Mouse (Mus musculus) forebrain, postnatal 0 days (tissue): ENCODE measurements around the gene Eloa. TPM values are rescaled to one million over a fixed set of nuclear protein-coding genes. Genes with fewer than 3 reads are reported as not detected.

Source experiments
- ATAC-seq: fragments of 200-750 bp; cut with Nextera tagmentation; 2 replicates; pipeline ENCODE4 v1.8.0; 2017; ENCODE audit warnings: mild to moderate bottlenecking, moderate library complexity
- DNase-seq: peaks from one replicate; pipeline ENCODE4 v3.0.0-alpha.2; 2015
- H3K27ac ChIP-seq: fragments of 300-500 bp; sonication (generic); 2 replicates; pipeline ENCODE4 v1.5.1; 2014; ENCODE audit warnings: low read depth, mild to moderate bottlenecking, antibody characterized with exemption, low read length, moderate library complexity, mixed read lengths
- H3K27me3 ChIP-seq: fragments of 300-500 bp; sonication (generic); 2 replicates; pipeline ENCODE4 v1.6.1; 2014; ENCODE audit warnings: mild to moderate bottlenecking, low read length, mixed read lengths; ENCODE audit not compliant: insufficient read depth
- H3K36me3 ChIP-seq: fragments of 300-500 bp; sonication (generic); 2 replicates; pipeline ENCODE4 v1.6.1; 2014; ENCODE audit warnings: mild to moderate bottlenecking, moderate library complexity; ENCODE audit not compliant: insufficient read depth
- H3K4me1 ChIP-seq: fragments of 300-500 bp; sonication (generic); 2 replicates; pipeline ENCODE4 v1.6.1; 2014; ENCODE audit warnings: antibody characterized with exemption; ENCODE audit not compliant: insufficient read depth
- H3K4me2 ChIP-seq: fragments of 300-500 bp; sonication (generic); 2 replicates; pipeline ENCODE4 v1.6.1; 2014; ENCODE audit warnings: low read depth, mild to moderate bottlenecking, moderate library complexity
- H3K4me3 ChIP-seq: fragments of 300-500 bp; sonication (generic); 2 replicates; pipeline ENCODE4 v1.5.1; 2014; ENCODE audit warnings: low read depth, low read length, mixed read lengths
- H3K9ac ChIP-seq: fragments of 300-500 bp; sonication (generic); 2 replicates; pipeline ENCODE4 v1.6.1; 2014; ENCODE audit warnings: mild to moderate bottlenecking
- H3K9me3 ChIP-seq: fragments of 300-500 bp; sonication (generic); 2 replicates; pipeline ENCODE4 v1.6.1; 2016; ENCODE audit warnings: low read length
- CTCF ChIP-seq: sonication (generic); IDR thresholded peaks from 2 replicates; pipeline ENCODE4 v1.5.1; 2016; ENCODE audit warnings: antibody characterized with exemption, control low read depth, low read depth
- WGBS: fragments of 180-500 bp; shearing (Covaris S2); extraction: QIAGEN DNeasy Blood & Tissue Kit; methylation state at CpG from one replicate; pipeline ENCODE4 v1.1.7; 2014; 5-methylcytosine and 5-hydroxymethylcytosine counted together
- polyA plus RNA-seq: library from polyadenylated mRNA; unstranded; fragments of >200 nt; fragmentation: Nextera tagmentation; extraction: Ambion mirVana; gene quantifications from 2 replicates; pipeline ENCODE4 v1.2.1, GENCODE M21; 2015
- total RNA-seq: library from RNA; depleted of rRNA; stranded (reverse); fragments of >200 nt; gene quantifications from 2 replicates; pipeline ENCODE4 v1.2.3, GENCODE M21; 2014

The Eloa gene
- total and polyA plus RNA-seq, 2 experiments from 2014 or later = 21.3 to 36.7 TPM

DNA sequence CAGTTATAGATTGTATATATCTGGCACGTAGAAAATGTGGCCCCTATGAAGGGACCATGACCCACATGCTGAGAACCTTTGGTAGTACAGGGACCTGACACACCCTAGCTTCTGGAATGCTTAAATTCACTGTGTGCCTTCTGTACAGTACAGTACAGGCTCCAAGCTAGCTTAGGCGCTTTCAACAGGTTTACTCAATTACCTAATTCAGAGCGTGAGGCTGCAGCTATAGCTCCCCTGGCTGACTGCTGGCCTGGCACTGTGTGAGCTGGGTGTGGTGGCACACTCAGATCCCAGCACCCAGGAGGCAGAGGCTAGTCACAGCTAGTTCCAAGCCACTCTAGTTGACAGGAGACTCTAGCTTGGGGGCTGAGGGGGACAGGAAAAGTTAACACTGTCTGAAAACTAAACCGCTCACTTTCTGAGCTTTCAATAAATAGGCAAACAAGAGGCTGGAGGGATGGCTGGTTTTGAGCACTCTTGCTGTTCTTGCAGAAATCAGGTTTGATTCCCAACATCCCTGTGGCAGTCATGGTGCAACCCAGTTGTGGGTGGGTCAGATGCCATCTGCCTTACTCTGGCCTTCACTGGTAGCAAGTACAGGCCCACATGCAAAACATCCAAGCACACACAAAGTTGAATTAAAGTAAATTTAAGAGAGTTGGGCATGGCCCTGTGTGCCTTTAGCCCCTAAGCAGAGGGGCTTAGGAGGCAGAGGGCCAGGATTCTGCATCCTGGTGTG is 26.9 kb upstream of the Eloa start:
- no peaks in the 10 kb centered on the region for H3K27me3 ChIP-seq
- peaks cover 60% of the 10 kb centered on the region for H3K36me3 ChIP-seq
- H3K27ac ChIP-seq = no peak overlapping the region
- no peak overlapping the region for H3K4me3 ChIP-seq
- 75% methylated on average over 4 of the region's 4 CpGs for WGBS
- DNase-seq (no peak), ATAC-seq (no peak)
- TF ChIP-seq CTCF = no peak
- no peak overlapping the region for H3K9ac ChIP-seq
- no peak overlapping the region for H3K4me2 ChIP-seq
- H3K9me3 ChIP-seq = no peaks in the 10 kb centered on the region
- peaks cover 7% of the 10 kb centered on the region; the same call in 1 of the 2 replicates for H3K4me1 ChIP-seq

DNA sequence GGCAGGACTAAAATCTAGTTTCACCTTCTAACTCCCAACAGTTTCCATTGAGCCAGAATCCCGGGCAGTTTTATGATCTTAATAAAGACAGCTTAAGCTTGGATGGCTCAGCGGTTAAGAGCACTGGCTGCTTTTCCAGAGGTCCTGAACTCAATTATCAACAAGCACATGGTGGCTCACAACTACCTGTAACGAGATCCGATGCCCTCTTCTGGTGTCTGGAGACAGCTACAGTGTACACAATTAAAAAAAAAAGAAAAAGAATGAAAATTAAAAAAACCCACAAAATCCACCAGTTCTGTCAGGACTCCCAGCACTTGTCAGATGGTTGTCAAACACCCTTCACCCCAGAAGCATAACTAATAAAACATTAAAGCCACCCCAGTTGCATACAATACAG is 26.1 kb upstream of the Eloa start:
- Histone ChIP-seq H3K9ac (no peak overlapping the region), H3K36me3 (peaks cover 60% of the 10 kb centered on the region), H3K27ac (no peak overlapping the region), H3K4me1 (peaks cover 7% of the 10 kb centered on the region; the same call in 1 of the 2 replicates), H3K9me3 (no peaks in the 10 kb centered on the region), H3K4me2 (no peak overlapping the region), H3K27me3 (no peaks in the 10 kb centered on the region), H3K4me3 (no peak overlapping the region)
- no peak; the same call in 1 of the 2 replicates for ATAC-seq
- 45% methylated on average over 4 of the region's 4 CpGs for WGBS
- DNase-seq = no peak
- TF ChIP-seq CTCF = no peak

- Histone ChIP-seq H3K27me3 (no peaks in the 10 kb centered on the region), H3K9ac (no peak overlapping the region), H3K4me1 (peaks cover 5% of the 10 kb centered on the region; the same call in 1 of the 2 replicates), H3K36me3 (peaks cover 60% of the 10 kb centered on the region), H3K9me3 (no peaks in the 10 kb centered on the region), H3K27ac (no peak overlapping the region), H3K4me3 (no peak overlapping the region), H3K4me2 (no peak overlapping the region)
- ATAC-seq = no peak
- 83% methylated on average over 6 of the region's 6 CpGs for WGBS
- TF ChIP-seq CTCF = no peak
- DNase-seq = no peak
Measured at GRCm38 (mm10) chr4:136046888-136047287, 25.3 kb upstream of the Eloa start.

- Histone ChIP-seq H3K36me3 (peaks cover 46% of the 10 kb centered on the region), H3K27me3 (no peaks in the 10 kb centered on the region), H3K27ac (no peak overlapping the region), H3K4me1 (no peaks in the 10 kb centered on the region), H3K4me3 (no peak overlapping the region), H3K9ac (no peak overlapping the region), H3K4me2 (no peak overlapping the region), H3K9me3 (no peaks in the 10 kb centered on the region)
- WGBS = 93% methylated on average over 5 of the region's 5 CpGs
- TF ChIP-seq CTCF = no peak
- ATAC-seq (no peak), DNase-seq (no peak)
Measured at GRCm38 (mm10) chr4:136045091-136045490, 23.5 kb upstream of the Eloa start.

DNA sequence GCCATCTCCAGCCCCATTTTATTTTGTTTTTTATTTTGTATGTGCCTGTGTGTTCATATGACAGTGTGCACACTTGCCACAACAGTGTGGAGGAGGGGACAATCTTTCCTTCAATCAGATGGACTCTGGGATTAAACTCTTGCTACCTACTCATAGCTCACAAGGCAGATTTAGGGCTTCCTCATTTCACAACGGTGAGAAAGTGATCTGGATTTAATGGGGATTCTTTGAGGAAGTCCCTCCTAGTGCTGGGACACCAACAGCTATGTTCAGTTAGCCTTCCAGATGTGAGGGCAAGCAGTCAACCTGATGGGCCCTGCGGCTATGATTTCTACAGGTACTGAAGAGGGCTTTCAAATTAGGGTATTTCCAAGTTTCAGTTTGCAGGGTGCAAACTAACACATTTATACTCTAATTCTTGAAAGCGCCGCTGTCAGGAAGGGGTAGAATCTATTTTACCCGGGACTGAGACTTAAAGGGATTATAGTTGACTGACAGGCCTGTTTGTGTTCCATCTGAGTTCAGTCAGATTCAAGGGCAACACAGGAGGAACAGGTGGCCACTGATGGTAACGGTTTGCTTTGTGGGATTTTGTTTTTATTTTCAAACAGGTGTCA is 22.3 kb upstream of the Eloa start:
- 76% methylated on average over 6 of the region's 6 CpGs for WGBS

GRCm38 (mm10) chr4:136035078-136035477 is 13.5 kb upstream of the Eloa start:
- no peaks in the 10 kb centered on the region for H3K36me3 ChIP-seq
- H3K27me3 ChIP-seq = no peaks in the 10 kb centered on the region
- no peaks in the 10 kb centered on the region for H3K9me3 ChIP-seq
- no peaks in the 10 kb centered on the region for H3K4me1 ChIP-seq
- H3K4me3 ChIP-seq = no peak overlapping the region
- H3K4me2 ChIP-seq = no peak overlapping the region
- H3K9ac ChIP-seq = no peak overlapping the region
- TF ChIP-seq CTCF = no peak
- WGBS = 70% methylated on average over 4 of the region's 4 CpGs
- no peak for DNase-seq
- ATAC-seq = no peak
- H3K27ac ChIP-seq = no peak overlapping the region

More for the DNA sequence above, 22.3 kb upstream of the Eloa start:
- no peak for ATAC-seq
- DNase-seq = no peak
- peaks cover 34% of the 10 kb centered on the region for H3K36me3 ChIP-seq
- no peaks in the 10 kb centered on the region for H3K27me3 ChIP-seq
- H3K9me3 ChIP-seq = no peaks in the 10 kb centered on the region
- H3K4me2 ChIP-seq = no peak overlapping the region
- H3K27ac ChIP-seq = no peak overlapping the region
- H3K4me1 ChIP-seq = no peaks in the 10 kb centered on the region
- TF ChIP-seq CTCF = no peak
- no peak overlapping the region for H3K9ac ChIP-seq
- no peak overlapping the region for H3K4me3 ChIP-seq

- no peak for DNase-seq
- no peak overlapping the region for H3K4me2 ChIP-seq
- WGBS = 82% methylated on average over 1 of the region's 1 CpGs
- H3K4me1 ChIP-seq = no peaks in the 10 kb centered on the region
- H3K36me3 ChIP-seq = no peaks in the 10 kb centered on the region
- TF ChIP-seq CTCF = no peak
- no peak overlapping the region for H3K27ac ChIP-seq
- no peak for ATAC-seq
- no peak overlapping the region for H3K4me3 ChIP-seq
- H3K27me3 ChIP-seq = no peaks in the 10 kb centered on the region
- no peaks in the 10 kb centered on the region for H3K9me3 ChIP-seq
- no peak overlapping the region for H3K9ac ChIP-seq
Measured at GRCm38 (mm10) chr4:136033231-136033630, 11.7 kb upstream of the Eloa start.
